Mouse (Mus musculus): Measurements from ENCODE around the gene Mrps6. TPM values are rescaled to one million over a fixed set of nuclear protein-coding genes. Genes with fewer than 3 reads are reported as not detected.

Gene Mrps6
- polyA plus RNA-seq, 1 experiment from 2014 or later = 114 TPM

DNA sequence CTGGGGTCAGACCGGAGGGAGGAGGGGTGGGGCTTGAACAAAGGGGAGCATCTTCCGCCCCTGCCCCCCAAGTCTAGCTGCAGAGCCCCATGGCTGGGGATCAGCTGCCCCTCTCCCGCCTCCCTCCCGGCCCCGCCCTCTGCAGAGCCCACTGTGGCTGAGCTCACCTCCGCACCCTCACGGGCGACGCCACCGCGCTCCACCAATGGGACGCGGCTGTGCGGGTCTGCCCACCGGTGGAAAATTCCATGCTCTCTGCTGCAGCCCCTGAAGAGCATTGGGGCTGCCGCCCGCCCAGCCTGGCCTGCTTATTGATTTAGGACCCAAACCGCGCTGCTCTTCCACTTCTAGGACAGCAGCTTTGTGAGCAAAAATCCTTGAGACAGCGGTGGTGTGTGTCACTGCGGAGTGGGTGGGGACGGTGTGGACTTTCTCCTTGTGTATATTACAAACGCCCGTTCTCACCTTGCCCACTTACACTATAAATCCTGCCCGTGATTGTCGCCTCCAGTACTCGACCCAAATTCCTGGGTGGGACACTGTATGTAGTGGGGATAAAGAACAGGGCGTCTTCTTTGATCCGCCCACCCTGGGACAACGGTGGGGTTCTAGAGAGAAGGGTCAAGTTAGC, 100.5 kb downstream of the Mrps6 start:
- H3K9ac ChIP-seq (ENCODE audit: low read length) = peak overlapping the region; percentile 53
- no peaks in the 10 kb centered on the region for H3K9me3 ChIP-seq (ENCODE audit: control insufficient read depth, low read length)
- no peaks in the 10 kb centered on the region for H3K27me3 ChIP-seq (replicated peaks; ENCODE audit: control insufficient read depth, insufficient read depth, low read length)
- H3K4me1 ChIP-seq (replicated peaks; ENCODE audit: control insufficient read depth, insufficient read depth, low read length) = peaks cover 15% of the 10 kb centered on the region; the same call in 1 of the 2 replicates
- ATAC-seq (replicated peaks; ENCODE audit: low FRiP score, low TSS enrichment, low read depth) (peak; percentile 92), DNase-seq (ENCODE audit: low spot score) (peak; percentile 79)
- H3K27ac ChIP-seq (ENCODE audit: low read depth) = peak overlapping the region; percentile 65
- no peaks in the 10 kb centered on the region for H3K36me3 ChIP-seq (ENCODE audit: control insufficient read depth, insufficient read depth, low read length)
- H3K4me2 ChIP-seq (ENCODE audit: low read length) = peak overlapping the region; percentile 71
- peak overlapping the region; percentile 51 for H3K4me3 ChIP-seq (ENCODE audit: low read depth, low read length)
- WGBS = 2% methylated on average over 29 of the region's 30 CpGs

DNA sequence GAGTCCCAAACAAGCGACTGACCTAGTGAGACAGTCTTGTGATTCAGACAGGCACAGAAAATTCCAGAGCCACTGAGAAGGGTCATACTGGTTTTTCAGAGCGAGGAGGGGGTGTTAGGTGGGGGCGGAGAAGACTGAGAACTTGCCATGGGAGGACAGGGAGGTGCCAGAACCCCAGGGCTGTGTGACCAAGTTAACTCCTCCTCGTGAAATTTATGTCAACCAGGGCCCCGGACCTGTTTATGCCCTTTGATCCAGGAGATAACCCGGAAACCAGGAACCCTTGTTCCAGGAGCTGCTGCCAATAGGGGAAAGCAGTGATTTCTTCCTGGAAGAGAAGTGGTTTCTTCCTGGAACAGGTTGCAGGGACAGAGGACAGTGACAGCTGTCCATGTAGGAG, 101.0 kb downstream of the Mrps6 start:
- Histone ChIP-seq H3K4me1 (replicated peaks; ENCODE audit: control insufficient read depth, insufficient read depth, low read length) (peaks cover 15% of the 10 kb centered on the region; the same call in 1 of the 2 replicates), H3K27ac (ENCODE audit: low read depth) (peak overlapping the region; percentile 65), H3K4me3 (ENCODE audit: low read depth, low read length) (peak overlapping the region; percentile 51), H3K9me3 (ENCODE audit: control insufficient read depth, low read length) (no peaks in the 10 kb centered on the region), H3K4me2 (ENCODE audit: low read length) (peak overlapping the region; percentile 71), H3K9ac (ENCODE audit: low read length) (peak overlapping the region; percentile 53), H3K27me3 (replicated peaks; ENCODE audit: control insufficient read depth, insufficient read depth, low read length) (no peaks in the 10 kb centered on the region), H3K36me3 (ENCODE audit: control insufficient read depth, insufficient read depth, low read length) (no peaks in the 10 kb centered on the region)
- no peak for DNase-seq (ENCODE audit: low spot score)
- 18% methylated on average over 6 of the region's 6 CpGs for WGBS
- ATAC-seq (replicated peaks; ENCODE audit: low FRiP score, low TSS enrichment, low read depth) = 0 out of 2 replicates have a peak, but pooled peaks have one; percentile 7

Other genes starting within 250 kb of the Mrps6 start
- not detected in 2 replicates for gene Gm49711, start within 50 bp of the Mrps6 start, polyA plus RNA-seq (2014; fragmentation: Nextera tagmentation; extraction: Ambion mirVana)
- gene Slc5a3, start 52 bp downstream of the Mrps6 start, polyA plus RNA-seq (2014; fragmentation: Nextera tagmentation; extraction: Ambion mirVana) = 8.4 and 9.1 TPM in 2 replicates
- 0.18 and 0.22 TPM in 2 replicates for gene Kcne2, start 234.1 kb downstream of the Mrps6 start, polyA plus RNA-seq (2014; fragmentation: Nextera tagmentation; extraction: Ambion mirVana)
- gene Smim11, start 243.0 kb downstream of the Mrps6 start, polyA plus RNA-seq (2014; fragmentation: Nextera tagmentation; extraction: Ambion mirVana) = 130 and 134 TPM in 2 replicates

Measured in intestine, embryonic 14.5 days (tissue).